Mouse (Mus musculus) embryonic facial prominence, embryonic 14.5 days (tissue): ENCODE data around the gene Tifa. TPM values are rescaled to one million over a fixed set of nuclear protein-coding genes. Genes with fewer than 3 reads are reported as not detected.
A peak's percentile ranks its signal among the peaks of the same experiment; 100 is the strongest.

Experiments used
- ATAC-seq: fragments of 200-750 bp; cut with Nextera tagmentation; 2 replicates; pipeline ENCODE4 v1.8.0; 2017; ENCODE audit warnings: low read depth, moderate number of reproducible peaks, moderate TSS enrichment
- DNase-seq: peaks from one replicate; pipeline ENCODE4 v3.0.0-alpha.2; 2015; ENCODE audit warnings: low spot score
- H3K27ac ChIP-seq: fragments of 300-500 bp; sonication (generic); replicated peaks from 2 replicates; pipeline ENCODE4 v1.5.1; 2014; ENCODE audit warnings: low read depth, mild to moderate bottlenecking, low read length, moderate library complexity
- H3K27me3 ChIP-seq: fragments of 300-500 bp; sonication (generic); replicated peaks from 2 replicates; pipeline ENCODE4 v1.6.1; 2014; ENCODE audit warnings: low read length; ENCODE audit not compliant: control insufficient read depth, insufficient read depth
- H3K36me3 ChIP-seq: fragments of 300-500 bp; sonication (generic); 2 replicates; pipeline ENCODE4 v1.6.1; 2014; ENCODE audit warnings: low read length, mixed read lengths; ENCODE audit not compliant: control insufficient read depth, insufficient read depth
- H3K4me1 ChIP-seq: fragments of 300-500 bp; sonication (generic); 2 replicates; pipeline ENCODE4 v1.6.1; 2014; ENCODE audit warnings: antibody characterized with exemption, low read length; ENCODE audit not compliant: control insufficient read depth, insufficient read depth
- H3K4me2 ChIP-seq: fragments of 300-500 bp; sonication (generic); 2 replicates; pipeline ENCODE4 v1.6.1; 2014; ENCODE audit warnings: low read depth, mild to moderate bottlenecking, low read length, moderate library complexity, mixed read lengths
- H3K4me3 ChIP-seq: fragments of 300-500 bp; sonication (generic); 2 replicates; pipeline ENCODE4 v1.5.1; 2014; ENCODE audit warnings: low read depth, mild to moderate bottlenecking, low read length
- H3K9ac ChIP-seq: fragments of 300-500 bp; sonication (generic); 2 replicates; pipeline ENCODE4 v1.6.1; 2014; ENCODE audit warnings: low read depth, mild to moderate bottlenecking, low read length, moderate library complexity, mixed read lengths
- H3K9me3 ChIP-seq: fragments of 300-500 bp; sonication (generic); 2 replicates; pipeline ENCODE4 v1.6.1; 2016; ENCODE audit warnings: low read length; ENCODE audit not compliant: control insufficient read depth
- whole genome bisulfite sequencing: fragments of 180-500 bp; shearing (Covaris S2); extraction: QIAGEN DNeasy Blood & Tissue Kit; methylation state at CpG from one replicate; pipeline ENCODE4 v1.1.7; 2014; 5-methylcytosine and 5-hydroxymethylcytosine counted together
- polyA plus RNA-seq: library from polyadenylated mRNA; unstranded; fragments of >200 nt; fragmentation: Nextera tagmentation; extraction: Ambion mirVana; gene quantifications from 2 replicates; pipeline ENCODE4 v1.2.1, GENCODE M21; 2014

Tifa gene
- polyA plus RNA-seq, 1 experiment from 2014 or later, result 5.6 TPM

- H3K9ac ChIP-seq, result no peak overlapping the region
- no peak overlapping the region for H3K27ac ChIP-seq
- H3K36me3 ChIP-seq, result no peaks in the 10 kb centered on the region
- no peak for ATAC-seq
- DNase-seq, result peak; percentile 35
- H3K4me2 ChIP-seq, result no peak overlapping the region
- H3K27me3 ChIP-seq, result no peaks in the 10 kb centered on the region
- 47% methylated on average over 4 of the region's 4 CpGs for WGBS
- no peak overlapping the region for H3K4me3 ChIP-seq
- no peaks in the 10 kb centered on the region for H3K9me3 ChIP-seq
- H3K4me1 ChIP-seq, result no peaks in the 10 kb centered on the region
Observed at GRCm38 (mm10) chr3:127874254-127874883, 84.8 kb downstream of the Tifa start.

- no peak overlapping the region for H3K9ac ChIP-seq
- no peaks in the 10 kb centered on the region for H3K4me1 ChIP-seq
- no peak overlapping the region for H3K4me2 ChIP-seq
- 75% methylated on average over 7 of the region's 7 CpGs for WGBS
- H3K9me3 ChIP-seq, result no peaks in the 10 kb centered on the region
- no peak overlapping the region for H3K4me3 ChIP-seq
- H3K36me3 ChIP-seq, result no peaks in the 10 kb centered on the region
- DNase-seq (no peak), ATAC-seq (no peak)
- no peak overlapping the region for H3K27ac ChIP-seq
- no peaks in the 10 kb centered on the region for H3K27me3 ChIP-seq
Observed at GRCm38 (mm10) chr3:127875059-127875458, 85.5 kb downstream of the Tifa start.

GRCm38 (mm10) chr3:127875509-127875908 is 85.9 kb downstream of the Tifa start:
- Histone ChIP-seq H3K9ac (no peak overlapping the region), H3K9me3 (no peaks in the 10 kb centered on the region), H3K27ac (no peak overlapping the region), H3K4me3 (no peak overlapping the region), H3K4me2 (no peak overlapping the region), H3K36me3 (no peaks in the 10 kb centered on the region), H3K27me3 (no peaks in the 10 kb centered on the region), H3K4me1 (no peaks in the 10 kb centered on the region)
- WGBS, result 79% methylated on average over 2 of the region's 2 CpGs
- ATAC-seq (no peak), DNase-seq (no peak)

- DNase-seq (no peak), ATAC-seq (no peak)
- Histone ChIP-seq H3K4me3 (no peak overlapping the region), H3K4me1 (no peaks in the 10 kb centered on the region), H3K27ac (no peak overlapping the region), H3K36me3 (no peaks in the 10 kb centered on the region), H3K9me3 (no peaks in the 10 kb centered on the region), H3K4me2 (no peak overlapping the region), H3K27me3 (no peaks in the 10 kb centered on the region), H3K9ac (no peak overlapping the region)
- WGBS, result 78% methylated on average over 3 of the region's 3 CpGs
Observed at GRCm38 (mm10) chr3:127879968-127880367, 90.4 kb downstream of the Tifa start.

GRCm38 (mm10) chr3:127881684-127882083 is 92.1 kb downstream of the Tifa start:
- H3K27ac ChIP-seq, result no peak overlapping the region
- DNase-seq (no peak), ATAC-seq (no peak)
- H3K4me1 ChIP-seq, result no peaks in the 10 kb centered on the region
- no peaks in the 10 kb centered on the region for H3K9me3 ChIP-seq
- H3K36me3 ChIP-seq, result no peaks in the 10 kb centered on the region
- H3K4me3 ChIP-seq, result no peak overlapping the region
- 60% methylated on average over 2 of the region's 2 CpGs for whole genome bisulfite sequencing
- no peak overlapping the region for H3K4me2 ChIP-seq
- no peaks in the 10 kb centered on the region for H3K27me3 ChIP-seq
- no peak overlapping the region for H3K9ac ChIP-seq

Other genes with a start within 250 kb of the Tifa start
- 49.9 and 53.8 TPM in 2 replicates for gene Larp7, start 236.5 kb upstream of the Tifa start, polyA plus RNA-seq
- gene Zgrf1, start 236.3 kb upstream of the Tifa start, polyA plus RNA-seq, result 6.1 and 6.5 TPM in 2 replicates
- gene Neurog2, start 156.7 kb upstream of the Tifa start, polyA plus RNA-seq, result 0.21 TPM in 1 of 2 replicates, not detected in the other
- gene Alpk1, start 9.3 kb upstream of the Tifa start, polyA plus RNA-seq, result 1.2 and 1.3 TPM in 2 replicates
- gene Ap1ar, start 47.7 kb downstream of the Tifa start, polyA plus RNA-seq, result 36.2 and 40.9 TPM in 2 replicates
- gene Fam241a, start 106.5 kb downstream of the Tifa start, polyA plus RNA-seq, result 9.9 and 10.1 TPM in 2 replicates